Mouse (Mus musculus) thymus, adult 2 months (tissue): ENCODE measurements around the gene Zfp51. TPM values are rescaled to one million over a fixed set of nuclear protein-coding genes. Genes with fewer than 3 reads are reported as not detected.
A peak's percentile ranks its signal among the peaks of the same experiment; 100 is the strongest.
"Not testable (repeated sequence)": the region's sequence is repeated elsewhere in the genome, so short reads cannot be mapped to it uniquely, and the experiment has no call there.

Experiments
- DNase-seq: peaks from one replicate; pipeline ENCODE4 v3.0.0; 2021
- H3K27ac ChIP-seq: fragments of 200-500 bp; 2 replicates; pipeline ENCODE4 v1.5.1; 2012; ENCODE audit warnings: low read length, control low read depth; ENCODE audit not compliant: control insufficient read depth, insufficient read depth
- H3K27me3 ChIP-seq: fragments of 200-500 bp; 2 replicates; pipeline ENCODE4 v1.6.1; 2012; ENCODE audit warnings: mild to moderate bottlenecking, low read length, moderate library complexity, mixed read lengths; ENCODE audit not compliant: control insufficient read depth, insufficient read depth
- H3K36me3 ChIP-seq: fragments of 200-500 bp; 2 replicates; pipeline ENCODE4 v1.6.1; 2012; ENCODE audit warnings: mild to moderate bottlenecking, low read length, moderate library complexity; ENCODE audit not compliant: control insufficient read depth, insufficient read depth
- H3K4me1 ChIP-seq: fragments of 200-500 bp; replicated peaks from 2 replicates; pipeline ENCODE4 v1.6.1; 2012; ENCODE audit warnings: low read length; ENCODE audit not compliant: control insufficient read depth, insufficient read depth
- H3K4me3 ChIP-seq: fragments of 200-500 bp; 2 replicates; pipeline ENCODE4 v1.5.1; 2012; ENCODE audit warnings: mild to moderate bottlenecking, low read length, control low read depth, moderate library complexity; ENCODE audit not compliant: control insufficient read depth, insufficient read depth
- CTCF ChIP-seq: fragments of 200-500 bp; IDR thresholded peaks from 2 replicates; pipeline ENCODE4 v1.5.1; 2012; ENCODE audit warnings: mild to moderate bottlenecking, control low read depth, low read length, moderate library complexity, borderline replicate concordance; ENCODE audit not compliant: control insufficient read depth, poor library complexity, insufficient read depth; ENCODE audit errors: extremely low read depth
- POLR2A ChIP-seq: fragments of 200-500 bp; IDR thresholded peaks from 2 replicates; pipeline ENCODE4 v1.6.1; 2012; ENCODE audit warnings: mild to moderate bottlenecking, low read length, control low read depth, moderate library complexity; ENCODE audit not compliant: control insufficient read depth, poor library complexity, insufficient read depth; ENCODE audit errors: extremely low read depth
- WGBS: fragments of 180-500 bp; shearing (Covaris S2); methylation state at CpG from one replicate; pipeline ENCODE4 v1.1.7; 2018; 5-methylcytosine and 5-hydroxymethylcytosine counted together
- polyA plus RNA-seq: library from polyadenylated mRNA; depleted of rRNA; stranded (reverse); fragments of >200 nt; gene quantifications from 2 replicates; pipeline ENCODE4 v1.2.3, GENCODE M21; 2012

Gene Zfp51
- polyA plus RNA-seq, 1 experiment, result 2.7 TPM

GRCm38 (mm10) chr17:21472653-21473307, 22.6 kb downstream of the Zfp51 start:
- Histone ChIP-seq H3K4me1 (peaks cover 7% of the 10 kb centered on the region), H3K4me3 (no peak overlapping the region), H3K27me3 (no peaks in the 10 kb centered on the region), H3K36me3 (no peaks in the 10 kb centered on the region), H3K27ac (no peak overlapping the region)
- DNase-seq, result no peak
- TF ChIP-seq POLR2A (no peak), CTCF (no peak)
- WGBS, result 93% methylated on average over 2 of the region's 2 CpGs

- Histone ChIP-seq H3K4me1 (peaks cover 7% of the 10 kb centered on the region), H3K4me3 (no peak overlapping the region)
- no peak for DNase-seq
Observed at GRCm38 (mm10) chr17:21473362-21474190, 23.4 kb downstream of the Zfp51 start.

DNA sequence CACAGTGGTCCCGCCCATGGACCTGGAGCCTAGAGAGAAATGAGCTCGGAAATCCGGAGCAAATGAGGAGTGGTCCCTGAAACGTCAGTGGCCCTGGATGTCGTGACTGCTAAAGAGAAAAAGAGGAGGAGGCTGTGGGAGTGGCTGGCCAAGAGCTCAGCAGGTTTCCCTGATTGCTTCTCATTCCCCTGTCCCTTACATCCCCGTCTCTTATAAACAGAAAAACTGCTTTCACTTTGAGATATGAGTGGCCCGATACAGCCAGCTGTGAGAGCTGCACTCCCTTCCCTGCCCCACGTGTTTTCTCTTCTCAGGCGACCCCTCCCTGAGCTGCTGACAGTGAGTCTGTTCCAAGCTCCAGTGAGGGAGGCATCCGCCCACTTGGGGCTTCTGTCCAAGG, 24.6 kb downstream of the Zfp51 start:
- not testable (repeated sequence) for DNase-seq, H3K4me1 ChIP-seq
- H3K27ac ChIP-seq, result peak overlapping the region; percentile 63; the same call in 1 of the 2 replicates

More at GRCm38 (mm10) chr17:21473362-21474190, 23.4 kb downstream of the Zfp51 start:
- WGBS, result 77% methylated on average over 14 of the region's 14 CpGs
- Histone ChIP-seq H3K36me3 (no peaks in the 10 kb centered on the region), H3K27me3 (no peaks in the 10 kb centered on the region), H3K27ac (peak overlapping the region; percentile 94)
- TF ChIP-seq CTCF, result no peak
- TF ChIP-seq POLR2A, result no peak

DNA sequence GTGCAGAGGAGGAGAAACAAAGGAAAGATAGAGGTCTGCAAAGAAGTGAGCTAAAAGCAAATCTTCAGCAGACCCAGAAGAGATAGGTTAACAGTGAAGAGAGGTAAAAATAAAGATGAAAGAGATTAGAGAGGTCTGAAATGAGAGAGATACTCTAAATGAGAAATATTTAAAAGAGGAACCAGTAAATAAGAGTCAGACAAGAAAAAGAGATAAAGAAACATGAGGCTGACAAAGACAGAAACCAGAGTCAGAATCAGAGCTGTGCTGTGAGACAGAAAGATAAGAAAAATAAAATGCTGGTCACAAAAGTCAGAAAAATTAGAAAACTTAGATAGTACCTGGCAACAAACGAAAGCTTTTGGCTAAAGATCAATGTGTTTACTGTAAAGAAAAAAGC, 25.1 kb downstream of the Zfp51 start:
- not testable (repeated sequence) for H3K27ac ChIP-seq, H3K4me1 ChIP-seq, DNase-seq, H3K4me3 ChIP-seq, H3K36me3 ChIP-seq, H3K27me3 ChIP-seq
- 48% methylated on average over 1 of the region's 1 CpGs for WGBS

More for the DNA sequence above, 24.6 kb downstream of the Zfp51 start:
- H3K4me3 ChIP-seq, result peak overlapping the region; percentile 43
- not testable (repeated sequence) for H3K27me3 ChIP-seq, H3K36me3 ChIP-seq
- WGBS, result 3% methylated on average over 9 of the region's 10 CpGs

DNA sequence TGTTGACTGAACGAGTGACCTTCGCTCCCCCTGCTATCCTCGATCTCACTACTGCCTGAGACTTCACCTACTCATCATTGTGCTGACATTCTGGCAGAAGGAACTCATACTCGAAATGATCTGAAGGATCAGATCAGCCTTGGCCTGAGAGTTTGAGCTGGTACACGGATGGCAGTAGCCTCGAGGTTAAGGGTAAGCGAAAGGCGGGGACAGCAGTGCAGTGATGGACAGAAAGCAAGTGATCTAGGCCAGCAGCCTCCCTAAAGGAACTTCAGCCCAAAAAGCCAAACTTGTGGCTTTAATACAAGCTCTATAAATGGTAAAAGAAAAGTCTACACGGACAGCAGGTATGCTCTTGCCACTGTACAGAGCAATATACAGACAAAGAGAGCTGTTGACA, 26.2 kb downstream of the Zfp51 start:
- DNase-seq, H3K27me3 ChIP-seq, H3K4me1 ChIP-seq, H3K4me3 ChIP-seq, H3K36me3 ChIP-seq: not testable (repeated sequence)
- WGBS, result 66% methylated on average over 4 of the region's 9 CpGs
- H3K27ac ChIP-seq, result peak overlapping the region; percentile 57; the same call in 1 of the 2 replicates

DNA sequence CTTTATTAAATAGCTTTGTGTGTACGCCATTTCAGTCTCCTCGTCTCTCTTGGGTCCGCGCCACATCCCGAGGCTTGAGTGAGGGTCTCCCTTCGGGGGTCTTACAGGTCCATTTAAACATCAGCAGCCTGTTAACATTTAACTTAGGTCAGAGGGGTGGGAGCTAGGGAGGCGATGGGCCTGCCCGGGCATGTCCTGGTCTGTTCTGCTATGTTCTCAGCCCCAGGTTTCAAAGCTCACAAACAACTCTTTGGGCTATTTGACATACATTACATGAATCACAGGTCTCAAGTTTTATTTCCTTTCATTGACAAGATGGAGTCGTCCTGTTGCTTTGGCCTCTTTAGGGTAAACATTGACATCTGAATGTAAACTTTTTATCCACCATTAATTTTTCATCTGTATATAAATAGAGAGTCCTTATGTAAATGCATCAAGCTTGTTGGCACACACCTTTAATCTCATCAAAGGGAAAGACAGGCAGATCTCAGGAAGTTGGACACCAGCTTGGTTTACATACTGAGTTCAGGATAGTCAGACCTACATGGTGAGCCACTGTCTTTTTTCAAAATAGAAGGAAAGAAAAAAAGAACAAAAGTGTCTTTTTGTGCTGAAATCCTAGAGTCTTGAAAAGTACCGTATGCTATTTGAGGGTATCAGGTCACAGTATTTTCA, 28.1 kb downstream of the Zfp51 start:
- not testable (repeated sequence) for H3K27ac ChIP-seq

More for the DNA sequence above, 28.1 kb downstream of the Zfp51 start:
- H3K36me3 ChIP-seq, H3K4me1 ChIP-seq, H3K27me3 ChIP-seq, H3K4me3 ChIP-seq, DNase-seq: not testable (repeated sequence)
- 46% methylated on average over 10 of the region's 10 CpGs for WGBS
